Mouse (Mus musculus) frontal cortex, postnatal 14 days (tissue): Measurements from ENCODE around the gene Lsp1.
A peak's percentile ranks its signal among the peaks of the same experiment; 100 is the strongest.

Source experiments
- DNase-seq, 2 experiments: peaks; one replicate each; pipeline ENCODE4 v3.0.0; 2022; ENCODE audit warnings: low spot score in 2 of 2

The Lsp1 gene

GRCm38 (mm10) chr7:142476271-142476670, 15.7 kb downstream of the Lsp1 start:
- no peak for DNase-seq

GRCm38 (mm10) chr7:142476795-142477452, 16.3 kb downstream of the Lsp1 start:
- DNase-seq: no peak

DNA sequence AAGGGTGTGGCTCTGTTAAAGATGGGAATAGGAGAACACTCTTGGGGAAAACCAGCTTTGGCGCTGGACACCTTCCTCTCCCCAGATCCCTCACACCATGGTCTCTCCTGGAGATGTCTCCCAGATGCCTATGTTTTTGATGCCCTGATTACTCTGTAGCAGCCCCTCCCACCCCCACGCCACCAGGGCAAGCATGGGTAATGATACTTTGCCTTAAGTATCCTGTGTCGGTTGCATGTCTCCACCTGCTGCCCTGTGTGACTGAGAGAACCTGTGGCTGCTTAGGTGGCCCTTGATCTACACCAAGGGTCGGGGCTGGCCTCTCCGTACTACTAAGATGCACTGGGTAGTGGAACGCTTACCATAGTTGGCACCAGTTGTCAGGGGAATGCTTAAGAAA, 17.4 kb downstream of the Lsp1 start:
- DNase-seq: no peak

DNA sequence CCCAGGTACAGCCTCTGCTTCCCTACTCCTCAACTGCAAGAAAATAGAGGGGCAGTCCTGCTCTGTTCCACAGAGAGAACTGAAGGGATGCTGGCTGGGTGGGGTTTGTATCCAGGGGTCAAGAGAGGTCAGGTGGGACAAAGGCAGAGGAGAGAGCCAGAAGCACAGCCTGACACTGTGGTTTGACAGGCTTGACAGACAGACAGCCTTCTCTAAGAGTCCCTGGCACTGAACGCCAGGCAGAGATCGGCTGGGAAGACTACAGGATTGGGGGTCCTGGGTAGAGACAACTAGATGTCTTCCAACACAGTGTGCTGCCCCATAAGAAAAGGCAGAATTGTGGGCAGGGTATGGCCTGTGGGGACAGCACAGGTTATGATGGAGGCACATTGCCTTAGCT, 18.0 kb downstream of the Lsp1 start:
- no peak for DNase-seq

DNA sequence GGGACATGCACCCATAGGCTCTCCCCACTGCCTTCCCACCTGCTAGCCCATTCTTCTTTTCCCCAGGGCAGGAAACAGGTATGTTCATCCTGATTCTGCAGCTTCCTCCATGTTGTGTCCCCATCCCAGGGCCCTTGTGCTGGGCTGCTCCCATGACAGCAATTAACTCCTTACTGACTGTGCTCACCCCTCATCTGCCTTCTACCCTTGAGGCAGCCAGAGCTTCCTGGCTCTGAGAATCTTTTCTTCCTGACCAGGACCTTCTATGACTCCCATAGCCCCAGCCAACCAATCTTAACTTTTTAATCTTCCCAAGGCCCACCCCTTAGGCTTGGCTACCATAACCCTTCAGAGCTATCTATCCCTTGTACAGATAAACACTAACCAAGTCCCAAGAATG, 18.7 kb downstream of the Lsp1 start:
- DNase-seq: no peak

DNA sequence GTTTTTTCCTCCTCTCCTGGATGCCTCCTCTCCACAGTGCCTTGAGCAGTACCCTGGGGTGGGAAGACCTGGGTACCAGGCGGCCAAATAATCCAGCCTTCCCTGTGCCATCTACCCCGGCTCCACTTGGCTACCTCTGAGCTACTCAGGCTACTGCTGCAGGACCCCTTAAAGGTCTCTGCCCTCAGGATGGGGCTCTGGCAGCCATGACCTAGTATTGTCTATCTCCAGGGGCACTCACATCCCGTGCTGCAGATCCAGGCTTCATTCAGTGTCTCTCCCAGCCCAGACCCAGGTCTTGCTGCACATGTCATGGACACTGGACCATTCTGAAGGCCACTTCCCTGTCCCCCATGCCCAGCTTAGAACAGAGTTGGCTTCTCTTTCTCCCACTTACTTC, 19.3 kb downstream of the Lsp1 start:
- DNase-seq: no peak

GRCm38 (mm10) chr7:142480661-142481060, 20.1 kb downstream of the Lsp1 start:
- DNase-seq: no peak

DNA sequence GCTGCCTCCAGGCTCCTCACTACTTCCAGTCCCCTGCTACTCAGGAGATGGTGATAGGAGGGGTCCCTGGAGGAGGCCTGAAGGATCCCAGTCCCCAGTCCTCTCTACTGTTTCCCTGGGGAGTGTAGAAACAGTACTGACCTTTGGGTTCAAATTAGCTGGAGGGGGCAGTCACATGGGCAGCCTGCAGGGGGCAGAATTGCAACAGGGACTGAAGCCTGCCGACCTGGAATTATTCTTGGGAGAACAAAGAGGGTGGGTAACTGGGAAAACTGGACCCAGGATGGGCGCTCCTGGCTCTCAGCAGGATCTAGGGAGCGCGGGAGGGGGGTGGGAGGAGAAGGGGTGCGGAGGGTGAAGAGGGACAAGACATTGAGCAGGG, 20.6 kb downstream of the Lsp1 start:
- no peak for DNase-seq

GRCm38 (mm10) chr7:142481568-142482255, 21.1 kb downstream of the Lsp1 start:
- no peak for DNase-seq

GRCm38 (mm10) chr7:142482256-142482609, 21.6 kb downstream of the Lsp1 start:
- no peak for DNase-seq

DNA sequence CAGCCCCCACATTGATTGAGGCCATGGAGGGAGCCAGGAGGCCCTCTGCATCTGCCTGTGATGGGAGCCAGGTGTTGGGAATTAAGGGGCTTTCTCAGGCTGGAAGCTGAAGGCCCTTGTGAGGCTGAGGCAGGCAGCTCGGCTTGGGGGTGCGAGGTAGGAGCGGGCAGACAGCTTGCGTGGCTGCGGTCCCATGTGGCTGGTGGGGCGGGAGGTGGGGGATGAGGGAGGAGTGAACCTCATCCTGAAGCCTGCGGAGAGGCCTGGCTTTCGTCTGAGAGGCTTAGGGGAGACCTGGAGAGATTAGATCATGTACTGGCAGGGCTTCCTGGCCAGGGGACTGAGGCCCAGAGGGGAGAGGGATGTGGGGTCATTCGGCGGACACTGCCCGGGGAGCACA, 22.5 kb downstream of the Lsp1 start:
- no peak for DNase-seq

- DNase-seq: no peak
These were observed 24.2 kb downstream of the Lsp1 start for GRCm38 (mm10) chr7:142484780-142485179.

DNA sequence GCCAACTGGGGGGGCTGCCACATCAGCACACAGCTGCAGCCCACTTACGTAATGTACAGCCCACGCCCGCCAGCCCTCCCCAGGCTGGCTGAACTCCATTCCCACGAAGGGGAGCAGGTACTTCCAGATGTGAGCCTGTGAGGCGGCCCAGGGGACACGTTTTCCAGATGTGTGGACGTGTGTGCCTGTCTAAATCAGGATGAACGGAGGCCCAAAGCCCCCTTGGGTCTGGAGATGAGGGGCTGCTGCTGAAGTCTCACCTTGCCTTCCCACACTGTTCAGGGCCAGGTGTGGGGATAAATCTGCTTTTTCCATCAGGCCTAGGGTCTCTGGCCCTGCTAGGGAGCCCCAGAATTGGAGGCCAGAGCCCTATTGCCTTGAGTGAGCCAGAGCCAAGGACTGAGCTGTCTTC, 26.1 kb downstream of the Lsp1 start:
- no peak for DNase-seq

GRCm38 (mm10) chr7:142487341-142487859, 26.8 kb downstream of the Lsp1 start:
- peak in 1 of 2 experiments; percentile 27 for DNase-seq

DNA sequence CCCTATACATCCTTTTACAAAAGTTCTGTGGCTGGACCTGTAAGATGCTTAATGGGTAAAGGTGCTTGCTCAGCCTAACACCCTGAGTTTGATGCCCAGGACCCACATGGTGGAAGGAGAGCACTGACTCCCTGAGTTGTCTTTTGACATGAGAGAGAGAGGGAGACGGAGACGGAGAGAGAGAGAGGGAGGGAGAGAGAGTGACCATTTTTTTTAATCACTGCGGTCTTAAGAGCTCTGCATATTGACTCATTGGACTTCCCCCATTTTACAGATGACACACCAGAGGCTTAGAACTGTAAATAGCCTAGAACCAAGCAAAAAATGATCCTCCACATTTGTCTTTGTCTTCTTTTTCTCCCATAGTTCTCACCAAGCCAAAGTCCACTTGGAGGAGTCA, 27.4 kb downstream of the Lsp1 start:
- DNase-seq: no peak

- DNase-seq: no peak
These were observed 32.9 kb downstream of the Lsp1 start for GRCm38 (mm10) chr7:142493535-142493934.

- DNase-seq: no peak
These were observed 35.5 kb downstream of the Lsp1 start for GRCm38 (mm10) chr7:142496158-142496557.

DNA sequence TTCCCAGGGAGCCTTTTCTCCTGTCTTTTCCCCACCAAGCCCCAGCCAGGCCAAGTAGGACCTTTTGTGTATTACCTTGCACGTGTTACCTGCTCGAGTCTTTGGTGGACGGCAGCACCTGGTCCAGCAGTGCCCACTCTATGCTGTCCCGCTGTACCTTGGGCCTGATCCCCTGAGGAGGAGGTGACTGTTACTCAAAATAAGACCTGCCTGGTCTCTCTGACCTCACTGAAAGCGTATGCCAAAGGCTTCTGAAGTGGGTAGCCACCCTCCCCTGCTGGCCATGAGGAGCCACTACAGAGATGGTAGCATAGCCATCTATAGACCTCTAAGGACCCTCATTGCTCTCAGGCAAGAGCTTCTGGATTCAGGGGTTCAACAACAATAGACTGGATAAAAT, 36.2 kb downstream of the Lsp1 start:
- no peak for DNase-seq

DNA sequence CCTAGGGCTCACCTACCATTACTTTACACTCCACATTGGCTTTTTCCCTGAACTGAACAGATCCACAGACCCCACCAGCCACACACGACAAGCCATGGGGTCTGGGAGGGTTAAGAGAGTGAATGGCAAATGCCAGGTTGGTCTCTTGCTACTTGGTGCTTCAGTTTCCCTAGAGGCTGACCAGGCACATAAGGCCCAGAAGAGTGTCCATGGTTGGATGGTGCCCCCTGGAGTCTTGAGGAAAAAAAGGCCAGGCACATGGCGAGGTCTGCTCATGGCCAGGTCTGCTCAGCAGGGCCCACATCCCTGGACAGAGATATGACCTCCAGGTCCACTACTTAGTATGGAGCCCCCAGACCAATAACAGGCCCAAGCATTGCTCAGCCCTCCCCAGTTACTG, 37.2 kb downstream of the Lsp1 start:
- DNase-seq: no peak

- no peak for DNase-seq
These were observed 38.0 kb downstream of the Lsp1 start, which contains the start of gene Tnnt3 for GRCm38 (mm10) chr7:142498575-142498974. Gene Tnnt3, plus strand, starts transcription at chr7:142498836.

DNA sequence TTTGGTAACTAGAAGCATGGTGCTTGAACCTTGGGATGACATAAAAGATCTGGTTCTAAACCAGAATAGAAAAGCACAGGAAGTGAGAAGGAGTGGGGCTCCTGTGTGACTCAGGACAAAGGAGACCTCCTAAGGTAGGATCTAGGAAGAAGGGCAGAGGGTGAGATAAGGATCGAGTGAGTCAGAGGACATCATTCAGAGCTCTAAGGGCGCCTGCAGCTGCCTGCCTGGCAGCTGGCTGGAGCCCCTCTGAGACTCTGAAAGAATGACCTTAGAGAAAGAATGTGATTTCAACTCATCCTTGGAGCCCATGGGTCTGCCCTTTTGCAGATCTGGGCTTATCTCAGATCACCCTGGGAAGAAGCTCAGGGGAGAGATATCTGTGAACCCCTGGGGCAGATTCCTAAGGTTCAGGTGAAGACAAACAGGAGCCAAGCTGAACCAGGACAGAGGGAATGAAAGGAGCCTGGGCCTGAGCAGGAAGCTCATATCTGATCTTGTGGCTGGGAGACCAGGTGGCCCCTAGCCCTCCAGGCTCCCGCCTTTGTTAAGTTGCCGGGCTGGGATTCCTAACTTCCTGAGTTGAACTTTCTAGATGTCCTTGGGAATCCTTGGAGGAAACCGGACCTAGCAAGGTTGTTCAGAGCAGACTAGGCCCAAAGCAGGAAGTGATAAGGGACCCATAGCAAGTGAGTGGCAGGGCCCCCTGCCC, 38.6 kb downstream of the Lsp1 start:
- no peak for DNase-seq

- no peak for DNase-seq
These were observed 39.4 kb downstream of the Lsp1 start for GRCm38 (mm10) chr7:142500032-142500431.

DNA sequence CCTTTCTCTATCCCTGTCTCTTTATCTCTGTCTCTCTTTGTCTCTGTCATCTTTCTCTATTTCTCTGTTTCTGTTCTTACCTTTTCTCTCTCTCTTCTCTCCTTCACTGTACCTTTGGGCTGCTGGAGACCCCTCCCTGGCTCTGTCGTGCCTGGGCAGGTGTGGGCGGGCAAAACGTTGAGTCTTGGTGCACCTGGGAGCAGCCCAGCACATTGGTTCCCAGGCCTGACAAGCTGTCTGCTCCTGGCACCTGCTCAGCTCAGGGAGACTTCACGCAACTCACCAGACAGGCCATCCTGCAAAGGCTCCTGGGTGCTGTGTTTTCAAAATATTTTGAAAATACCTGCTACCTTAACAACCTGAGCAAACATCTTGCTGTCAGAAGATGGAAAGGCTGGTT, 42.6 kb downstream of the Lsp1 start:
- no peak for DNase-seq
